Mouse (Mus musculus) urinary bladder, postnatal 4 days (tissue): ENCODE measurements at regions not wholly inside any gene's neighbourhood (a gene's known extent, or its start where the extent isn't known, plus 50 kb on each side); places are given as distances from the start of the nearest gene placed in this dataset.

ENCODE experiments used
- DNase-seq, 2 experiments: peaks; one replicate each; pipeline ENCODE4 v3.0.0; 2021 to 2022; ENCODE audit warnings: low spot score in 2 of 2

DNA sequence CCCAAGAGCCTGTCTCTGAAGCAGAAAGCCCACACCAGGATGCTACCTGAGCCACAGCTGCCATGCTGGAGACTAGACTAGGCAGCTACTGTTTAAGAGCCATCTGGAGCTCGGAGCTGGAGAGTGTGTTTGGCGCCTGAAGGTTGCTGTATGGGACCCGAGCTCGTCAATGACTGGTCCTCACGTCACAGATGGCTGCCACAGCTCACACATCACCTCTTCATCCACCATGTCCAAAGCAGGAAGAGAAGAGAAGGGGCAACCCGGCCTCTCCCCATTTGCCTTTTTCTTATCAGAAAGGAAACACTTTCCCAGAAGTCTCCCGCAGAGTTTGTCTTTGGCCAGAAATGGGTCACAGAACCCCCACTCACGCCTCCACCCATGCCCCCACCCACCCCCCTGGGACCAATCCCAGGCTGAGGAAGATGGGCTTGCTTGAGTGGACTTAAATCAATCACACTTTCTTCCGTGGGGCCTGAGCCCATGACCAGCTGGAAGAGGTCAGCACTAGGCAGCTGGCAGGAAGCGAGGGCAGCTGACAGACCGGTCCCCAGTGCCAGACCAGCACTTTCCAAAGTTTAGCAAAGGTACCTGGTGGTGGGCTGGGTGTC, 53.5 kb upstream of the Ptpn1 start:
- no peak for DNase-seq

DNA sequence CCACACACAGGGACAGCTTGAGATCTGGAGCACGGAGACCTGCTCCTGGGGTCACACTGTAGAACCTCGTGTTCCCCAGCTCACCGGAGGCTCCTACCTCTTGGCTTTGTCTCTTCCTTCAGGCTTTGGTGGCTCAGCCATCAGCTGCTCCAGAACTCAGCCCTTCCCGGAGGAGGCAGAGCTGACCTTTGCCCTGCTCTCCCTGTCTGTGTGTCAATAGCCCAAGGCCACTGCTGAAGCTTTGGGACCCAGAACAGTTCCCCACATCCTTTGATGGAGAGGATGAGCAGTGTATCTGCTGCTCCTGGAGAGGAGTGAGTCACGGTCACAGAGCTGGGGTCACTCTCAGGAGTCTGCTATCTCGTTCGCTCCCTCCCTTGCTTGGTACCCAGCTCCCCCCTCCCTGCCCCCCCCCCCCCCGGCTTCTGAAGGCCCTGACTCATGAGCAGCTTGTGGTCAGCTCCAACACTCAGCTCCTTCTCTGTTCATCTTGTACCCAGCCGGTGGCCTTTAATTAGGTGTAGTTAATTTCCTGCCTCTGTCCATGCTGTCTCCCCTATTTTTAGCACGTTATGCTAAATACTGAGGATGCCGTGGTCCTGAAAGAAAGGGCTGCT, 54.5 kb upstream of the Ptpn1 start:
- DNase-seq = no peak

DNA sequence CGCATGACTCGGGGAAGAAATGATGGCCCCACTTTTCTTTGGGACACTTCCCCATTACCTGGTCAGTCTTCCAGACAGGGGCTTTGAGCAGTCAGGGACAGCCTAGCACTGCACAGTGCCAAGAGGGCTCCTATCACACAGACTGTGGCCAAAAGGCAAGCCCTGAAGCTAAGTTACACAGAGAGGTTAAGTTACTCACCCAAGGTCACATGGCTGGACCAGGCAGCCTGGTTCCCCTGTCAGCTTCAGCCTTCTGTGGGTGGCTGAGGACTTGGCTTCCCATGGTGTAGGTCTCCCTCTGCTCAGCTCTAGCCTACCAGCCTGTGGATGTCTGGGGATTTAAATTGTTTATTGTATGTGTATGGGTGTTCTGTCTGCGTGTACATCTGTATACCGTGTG, 59.4 kb upstream of the Ptpn1 start:
- DNase-seq = no peak

DNA sequence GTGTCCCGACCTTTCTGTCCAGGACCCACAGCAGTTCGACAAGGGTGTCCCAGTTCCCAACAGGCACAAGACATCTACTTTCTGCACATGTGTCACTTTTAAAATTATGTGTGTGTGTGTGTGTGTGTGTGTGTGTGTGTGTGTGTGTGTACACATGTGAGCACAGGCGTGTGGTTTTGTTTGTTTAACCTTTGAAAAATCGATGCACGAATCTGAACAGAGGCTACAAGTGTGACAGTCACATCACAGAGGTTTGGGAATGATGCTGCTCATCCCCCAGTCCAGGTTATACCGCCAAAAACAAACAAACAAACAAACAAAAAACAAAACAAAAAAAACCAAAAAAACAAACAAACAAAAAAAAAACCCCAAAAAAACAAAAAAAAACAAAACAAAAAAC, 61.7 kb upstream of the Ptpn1 start:
- no peak for DNase-seq

DNA sequence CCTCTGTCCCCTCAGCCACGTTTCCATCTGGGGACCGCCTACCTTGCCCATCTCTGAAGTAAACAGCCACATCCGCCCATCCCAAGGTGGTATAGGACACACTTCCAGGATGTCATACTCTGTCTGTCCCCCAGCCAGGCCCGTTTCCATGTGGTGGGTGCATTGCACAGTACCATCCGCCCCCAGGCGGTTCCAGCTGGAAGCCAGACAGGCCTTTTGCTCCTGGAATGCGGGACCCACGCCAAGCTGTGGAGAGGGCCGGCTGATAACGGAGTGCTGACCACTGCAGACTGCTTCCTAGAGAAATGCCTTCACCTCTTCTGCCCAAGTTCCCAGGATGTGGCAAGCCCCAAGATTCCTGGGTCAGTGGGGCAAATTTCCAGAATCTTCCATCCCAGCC, 65.1 kb upstream of the Ptpn1 start:
- DNase-seq = peak; percentile 83

DNA sequence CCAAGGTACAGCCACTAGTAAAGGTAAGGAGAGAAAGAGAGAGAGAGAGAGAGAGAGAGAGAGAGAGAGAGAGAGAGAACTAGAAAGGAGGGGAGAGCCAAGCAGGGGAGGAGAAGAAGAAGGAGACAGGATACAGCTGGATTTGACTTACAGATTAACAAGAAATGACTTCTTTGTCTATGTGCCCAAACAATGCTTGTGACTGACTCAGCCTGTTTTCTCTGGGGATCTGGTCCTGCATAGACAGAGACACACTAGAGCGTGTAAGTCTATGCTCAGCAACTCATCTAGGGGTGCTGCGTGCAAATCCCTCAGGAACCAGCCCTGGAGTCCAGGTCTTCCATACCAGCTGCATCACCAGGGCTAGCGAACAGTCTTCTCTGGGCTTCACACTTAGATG, 66.3 kb upstream of the Ptpn1 start:
- no peak for DNase-seq

DNA sequence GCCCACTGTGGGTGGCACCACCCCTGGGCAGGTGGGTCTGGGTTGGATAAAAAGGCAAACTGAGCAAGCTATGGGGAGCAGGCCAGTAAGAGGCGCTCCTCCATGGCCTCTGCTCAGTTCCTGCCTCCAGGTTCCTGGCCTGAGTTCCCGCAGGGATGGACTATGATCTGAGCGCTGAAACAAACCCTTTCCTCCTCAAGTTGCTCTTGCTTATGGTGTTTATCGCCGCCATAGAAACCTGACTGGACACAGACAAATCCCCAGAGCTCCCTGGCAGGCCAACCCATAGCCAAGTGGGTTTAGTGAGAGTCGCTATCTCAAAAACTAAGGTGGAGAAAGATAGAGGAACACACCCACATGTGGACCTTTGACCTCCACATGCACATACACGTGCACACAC, 67.2 kb upstream of the Ptpn1 start:
- DNase-seq = no peak

DNA sequence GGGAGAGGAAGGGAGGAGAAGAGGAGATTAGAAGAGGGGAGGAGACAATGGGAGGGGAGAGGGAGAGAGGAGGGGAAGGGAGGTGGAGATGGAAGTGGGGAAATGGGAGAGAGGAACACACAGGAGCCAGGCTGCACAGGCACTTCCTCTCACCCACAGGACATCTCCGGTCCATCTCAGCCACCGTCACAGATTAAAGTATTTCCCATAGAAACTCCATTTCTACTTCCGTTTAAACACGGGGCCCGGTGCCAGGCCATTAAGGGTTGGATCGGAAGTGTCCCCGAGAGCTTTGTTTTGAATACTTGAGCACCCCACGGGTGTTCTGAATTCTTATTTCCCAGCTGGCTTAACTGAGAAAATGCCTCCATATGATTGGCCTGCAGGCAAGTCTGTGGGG, 67.6 kb upstream of the Ptpn1 start:
- no peak for DNase-seq

DNA sequence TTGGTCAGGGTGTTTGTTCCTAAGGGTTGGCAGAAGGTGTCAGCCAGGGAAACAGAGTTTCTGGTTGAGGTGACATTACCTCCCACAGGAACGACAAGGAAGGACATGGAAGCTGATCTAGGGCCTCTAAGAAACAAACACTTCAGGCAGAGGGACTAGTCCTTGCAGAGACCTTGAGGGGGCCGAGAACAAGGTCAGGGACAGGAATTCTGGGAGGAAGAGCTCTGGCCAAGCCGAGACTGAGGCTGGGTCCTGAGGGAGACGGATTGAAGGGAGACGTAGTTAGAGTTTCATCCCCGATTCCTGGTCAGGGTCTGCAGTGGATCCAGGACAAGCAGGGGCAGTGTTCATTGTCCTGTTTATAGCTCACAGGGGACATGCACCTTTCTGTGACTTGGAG, 68.2 kb upstream of the Ptpn1 start:
- DNase-seq = no peak

DNA sequence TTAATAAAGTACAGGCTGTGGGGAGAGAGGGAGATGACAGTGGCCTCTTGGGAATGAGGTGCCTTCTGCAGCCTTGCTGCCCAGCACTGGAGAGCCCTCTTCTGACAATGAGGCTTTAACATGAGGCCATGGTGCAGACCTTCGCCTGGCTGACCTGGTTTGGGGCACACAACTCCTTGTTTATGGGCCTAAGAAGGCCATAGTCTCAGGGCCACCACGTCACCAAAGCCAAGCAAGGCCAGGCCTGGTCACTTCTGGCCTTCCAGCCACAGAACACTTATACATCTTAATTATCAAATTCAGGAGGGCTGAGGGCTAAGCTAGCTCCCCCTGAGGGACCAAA, 70.7 kb upstream of the Ptpn1 start:
- no peak for DNase-seq

DNA sequence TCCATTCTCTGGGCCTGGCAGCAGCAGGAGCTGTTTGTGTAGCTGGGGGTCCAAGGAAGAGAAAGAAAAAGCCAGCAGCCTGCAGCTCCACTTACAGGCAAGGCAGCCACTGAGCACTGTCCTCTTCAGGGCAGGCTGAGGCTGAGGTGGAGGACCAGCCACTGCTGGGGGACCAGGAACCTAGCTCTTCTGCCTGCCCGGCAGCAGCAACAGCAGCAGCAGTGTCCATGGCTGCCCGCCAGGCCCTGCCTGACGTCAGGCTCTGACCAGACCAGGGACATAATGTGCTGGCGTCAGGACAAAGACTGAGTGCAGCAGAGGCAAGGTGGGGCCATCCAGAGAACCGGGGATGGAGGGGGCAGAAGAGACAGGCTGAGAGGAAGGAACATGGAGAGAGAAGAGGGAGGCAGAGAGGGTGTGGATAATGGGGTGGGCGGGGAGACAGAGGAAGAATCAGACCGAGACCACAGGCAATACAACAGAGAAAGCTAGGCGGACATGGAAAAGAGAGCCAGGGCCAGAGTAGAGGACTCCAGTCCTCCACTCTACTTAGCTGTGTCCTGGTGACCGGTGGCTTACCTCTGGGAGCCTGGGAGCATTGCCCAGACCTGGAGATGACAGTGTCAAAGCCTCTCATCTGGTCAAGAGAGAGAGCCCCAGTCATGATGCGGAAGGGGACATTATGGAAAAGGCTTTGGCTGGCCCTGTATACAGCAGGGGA, 71.2 kb upstream of the Ptpn1 start:
- peak; percentile 85 to 89 for DNase-seq

DNA sequence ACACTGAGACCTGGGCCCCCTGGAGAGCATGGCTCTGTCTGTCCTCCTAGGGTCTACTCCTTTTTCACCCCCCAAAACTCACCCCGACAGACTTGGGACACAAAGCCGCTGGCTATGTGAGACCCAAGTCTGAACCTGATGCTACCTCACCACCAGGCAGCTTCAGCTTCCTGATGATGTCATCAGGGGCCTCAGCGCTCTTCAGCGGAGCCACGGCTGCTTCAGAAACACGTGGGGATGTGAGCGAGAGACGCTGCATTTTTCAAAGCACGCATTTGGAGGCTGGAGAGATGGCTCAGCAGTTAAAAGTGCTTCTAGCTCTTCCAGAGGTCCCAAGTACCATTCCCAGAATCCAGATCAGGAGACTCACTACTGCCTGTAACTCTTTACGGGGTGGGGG, 72.3 kb upstream of the Ptpn1 start:
- DNase-seq = no peak

DNA sequence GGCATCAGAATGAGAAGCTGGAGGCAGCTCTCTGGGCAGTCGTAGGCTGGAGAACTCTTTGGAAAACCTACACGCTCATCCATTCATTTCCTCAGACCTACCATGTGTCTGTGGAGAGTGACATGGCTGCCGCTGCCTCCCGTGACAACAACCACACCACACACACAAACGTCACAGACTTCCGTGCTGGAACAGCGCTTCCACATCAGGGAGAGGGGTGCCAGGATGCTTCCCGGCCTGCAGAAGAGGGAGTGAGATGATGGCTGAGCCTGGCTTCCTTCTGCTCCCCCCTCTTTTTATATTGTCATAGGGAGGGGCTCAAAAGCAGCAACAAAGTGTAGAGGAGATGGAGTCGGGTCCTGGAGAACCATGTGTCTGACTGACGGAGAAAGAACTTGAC, 73.5 kb upstream of the Ptpn1 start:
- DNase-seq = no peak

DNA sequence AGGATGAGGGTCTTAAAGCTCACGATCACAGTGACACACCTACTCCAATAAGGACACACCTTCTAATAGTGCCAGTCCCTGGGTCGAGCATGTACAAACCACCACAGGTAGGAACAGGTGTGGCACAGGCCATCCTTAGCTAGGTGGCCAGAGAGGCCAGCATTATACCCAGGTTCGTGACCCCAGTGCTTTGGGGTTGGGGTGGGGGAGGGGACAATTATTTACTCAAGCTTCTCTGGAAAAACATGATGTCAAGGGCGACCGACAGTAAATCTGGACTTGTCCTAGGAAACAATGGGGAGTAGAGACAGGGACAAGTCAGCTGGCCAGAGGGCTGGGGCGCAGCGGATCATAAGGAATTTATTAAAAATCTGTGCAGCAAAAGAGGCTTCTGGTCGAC, 73.9 kb upstream of the Ptpn1 start:
- no peak for DNase-seq

DNA sequence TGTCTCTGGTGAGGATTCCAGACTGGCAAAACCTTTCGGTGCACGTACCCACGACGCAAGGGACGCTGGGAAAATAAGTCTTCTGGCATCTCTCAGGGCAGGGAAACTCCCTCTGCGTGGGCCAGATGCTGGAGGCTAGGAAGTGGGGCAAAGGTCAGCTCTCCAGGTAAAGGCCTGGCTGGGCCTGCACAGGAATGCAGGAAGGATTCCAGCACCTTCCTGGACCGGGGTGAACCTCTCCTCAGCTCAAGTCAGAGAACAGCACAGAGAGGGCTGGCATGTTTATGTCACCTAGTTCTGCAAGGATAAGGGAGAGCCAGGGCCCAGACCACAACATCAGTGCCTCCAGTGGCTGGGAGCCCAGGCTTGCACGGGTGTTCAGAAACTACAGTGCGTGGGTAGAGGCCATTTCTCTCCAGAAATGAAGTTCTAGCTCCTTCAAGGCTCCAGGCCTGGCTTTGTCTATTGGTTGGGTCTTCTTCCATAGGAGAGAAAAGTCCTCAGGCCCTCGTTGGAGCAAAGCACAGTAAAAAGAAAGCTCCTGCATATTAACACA, 74.9 kb upstream of the Ptpn1 start:
- no peak for DNase-seq

DNA sequence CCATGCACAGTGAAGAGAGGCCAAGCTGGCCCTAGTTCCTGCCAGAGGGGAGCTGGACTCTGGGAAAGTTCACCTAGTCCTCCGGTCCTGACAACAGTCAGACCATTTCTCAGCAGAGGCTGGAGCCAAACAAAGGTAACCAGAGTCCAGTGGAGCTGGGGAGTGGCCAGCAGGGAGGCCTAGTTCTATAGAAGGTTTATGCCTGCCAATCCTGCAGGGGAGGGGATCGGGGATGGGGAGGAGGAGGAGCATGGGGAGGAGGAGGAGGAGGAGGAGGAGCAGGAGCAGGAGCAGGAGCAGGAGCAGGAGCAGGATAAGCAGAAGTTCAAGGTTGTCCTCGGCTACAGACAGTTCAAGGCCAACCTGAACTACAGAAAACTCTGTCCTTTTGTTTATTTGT, 75.8 kb upstream of the Ptpn1 start:
- no peak for DNase-seq

DNA sequence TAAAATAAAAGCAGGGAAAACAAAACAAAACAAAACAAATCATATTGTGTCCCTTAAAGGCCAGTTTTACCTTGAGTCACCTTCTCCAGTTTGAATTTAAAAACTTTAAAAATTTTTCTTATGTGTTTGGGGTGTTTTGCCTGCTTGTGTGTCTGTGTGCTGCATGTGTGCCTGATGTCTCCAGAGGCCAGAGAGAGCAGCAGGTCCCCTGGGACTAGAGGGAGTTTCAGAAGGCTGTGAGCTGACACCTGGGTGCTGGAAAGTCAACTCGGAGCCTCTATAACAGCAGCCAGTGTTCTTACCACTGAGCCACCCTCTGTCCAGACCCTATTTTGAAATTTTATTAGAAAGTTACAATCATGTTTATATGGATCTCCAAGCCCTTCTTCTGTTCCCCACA, 77.8 kb upstream of the Ptpn1 start:
- no peak for DNase-seq

DNA sequence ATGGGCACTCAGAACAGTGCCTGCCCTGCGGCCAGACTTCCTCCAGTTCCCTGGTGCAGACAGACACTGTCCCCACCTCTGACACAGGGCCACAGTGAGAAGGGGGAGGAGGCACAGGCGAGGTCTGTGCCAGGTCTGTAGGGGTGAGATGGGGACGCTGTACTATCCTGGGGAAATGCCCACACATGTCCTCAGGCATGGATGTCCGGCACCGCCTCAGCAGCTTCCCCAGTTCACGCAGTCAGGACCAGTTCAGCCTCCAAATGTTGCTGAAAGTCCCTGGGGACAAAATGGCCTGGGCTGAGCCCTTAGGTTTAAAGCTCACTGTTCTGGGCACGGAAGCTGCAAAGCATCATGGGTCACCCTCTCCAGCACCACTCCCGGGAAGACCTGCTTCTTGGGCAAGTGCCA, 78.4 kb upstream of the Ptpn1 start:
- DNase-seq = no peak

DNA sequence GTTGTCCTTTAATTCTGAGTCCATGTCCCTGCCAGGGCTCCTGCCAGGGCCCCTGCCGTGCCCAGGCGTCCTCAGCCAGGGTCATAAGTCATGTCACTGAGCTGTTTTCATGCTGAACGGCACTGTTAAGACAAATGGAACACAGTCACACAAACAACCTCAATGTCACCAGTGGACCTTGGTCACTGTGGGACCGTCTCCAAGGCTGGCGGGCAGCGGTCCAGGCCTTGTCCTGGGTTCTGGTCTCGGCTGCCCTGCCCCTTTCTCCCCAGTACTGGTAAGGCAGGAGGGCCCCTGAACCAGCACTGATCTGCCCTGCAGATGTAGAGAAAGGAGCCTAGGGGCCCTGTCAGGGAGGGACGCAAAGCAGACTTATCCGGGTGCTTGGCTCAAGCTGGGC, 79.3 kb upstream of the Ptpn1 start:
- DNase-seq = no peak

DNA sequence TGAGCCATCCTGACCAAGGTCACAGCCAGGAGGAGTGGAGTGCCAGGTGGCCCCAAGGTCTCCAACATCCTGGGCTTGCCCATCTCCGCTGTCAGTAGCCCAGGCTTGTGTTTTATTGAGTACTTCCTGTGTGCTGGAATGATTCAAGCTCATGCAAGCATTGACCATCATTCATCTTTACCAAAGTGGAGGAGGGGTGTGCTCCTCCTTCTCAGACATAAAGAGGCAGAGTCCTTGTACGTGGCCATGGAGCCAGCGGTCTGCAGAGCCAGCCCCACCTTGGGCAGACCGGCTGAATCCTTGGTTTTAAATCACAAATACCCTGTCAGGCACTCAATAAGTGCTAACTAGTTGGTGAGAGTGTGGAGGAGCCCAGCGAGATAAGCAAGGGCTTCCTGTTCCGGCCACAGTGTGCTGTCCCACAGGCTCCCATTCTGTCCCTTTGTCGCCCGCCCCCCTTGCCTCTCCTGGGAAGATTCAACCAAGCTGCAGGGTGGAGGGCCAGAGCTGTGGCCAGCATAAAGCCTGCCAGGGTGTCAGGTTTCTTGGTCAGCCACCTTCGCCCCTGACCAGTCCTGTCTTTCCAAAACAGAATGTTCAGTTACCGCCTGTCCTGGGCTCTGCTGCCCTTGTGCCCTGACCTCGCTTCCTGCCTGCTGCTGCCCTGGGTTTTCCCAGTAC, 80.5 kb upstream of the Ptpn1 start:
- no peak for DNase-seq

DNA sequence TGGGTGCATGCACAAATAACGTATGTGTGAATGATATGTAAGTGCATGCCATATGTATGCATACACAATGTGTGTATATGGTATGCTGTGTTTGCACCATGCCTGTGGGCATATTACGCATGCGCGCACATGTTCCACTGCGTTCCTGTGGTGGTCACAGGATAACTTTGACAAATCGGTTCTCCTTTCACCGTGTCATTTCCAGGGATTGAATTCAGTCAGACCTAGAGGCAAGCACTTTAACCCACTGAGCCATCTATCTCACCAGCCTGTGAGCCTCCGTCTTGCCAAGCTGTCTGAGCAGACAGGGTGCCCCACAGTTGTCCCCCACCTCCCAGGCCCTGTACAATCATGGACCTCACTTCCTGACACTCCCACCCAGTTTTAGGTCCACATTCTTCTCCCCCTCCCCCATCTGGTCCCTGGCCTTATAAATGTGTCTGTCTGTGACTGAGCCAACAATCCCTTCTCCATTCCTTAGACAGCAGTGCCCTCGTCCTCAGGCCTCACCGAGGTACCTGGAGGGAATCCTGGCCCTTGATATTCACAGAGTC, 81.8 kb upstream of the Ptpn1 start:
- no peak for DNase-seq
